Mouse (Mus musculus): Measurements from ENCODE around the gene 5730522E02Rik. TPM values are rescaled to one million over a fixed set of nuclear protein-coding genes. Genes with fewer than 3 reads are reported as not detected.
A peak's percentile ranks its signal among the peaks of the same experiment; 100 is the strongest.

Gene 5730522E02Rik
- polyA plus RNA-seq, 1 experiment from 2014 or later = 2.9 TPM

GRCm38 (mm10) chr11:25752418-25752817, 458.1 kb downstream of the 5730522E02Rik start:
- Histone ChIP-seq H3K4me3 (ENCODE audit: low read depth, low read length) (no peak overlapping the region), H3K27me3 (ENCODE audit: insufficient read depth, low read length) (no peaks in the 10 kb centered on the region), H3K27ac (ENCODE audit: low read depth) (no peak overlapping the region), H3K9me3 (ENCODE audit: low read depth, low read length) (no peaks in the 10 kb centered on the region), H3K36me3 (ENCODE audit: insufficient read depth) (no peaks in the 10 kb centered on the region), H3K4me2 (no peak overlapping the region), H3K4me1 (ENCODE audit: insufficient read depth) (no peaks in the 10 kb centered on the region), H3K9ac (no peak overlapping the region)
- no peak for ATAC-seq (ENCODE audit: insufficient read depth)
- WGBS = 85% methylated on average over 3 of the region's 3 CpGs
- TF ChIP-seq CTCF (IDR thresholded peaks at IDR 0.05; ENCODE audit: low read depth) = no peak
- DNase-seq = no peak

GRCm38 (mm10) chr11:25747098-25747862, 463.3 kb downstream of the 5730522E02Rik start:
- 35% methylated on average over 6 of the region's 6 CpGs for whole genome bisulfite sequencing
- Histone ChIP-seq H3K4me2 (no peak overlapping the region), H3K9me3 (ENCODE audit: low read depth, low read length) (no peaks in the 10 kb centered on the region), H3K4me3 (ENCODE audit: low read depth, low read length) (no peak overlapping the region), H3K27ac (ENCODE audit: low read depth) (no peak overlapping the region), H3K27me3 (ENCODE audit: insufficient read depth, low read length) (no peaks in the 10 kb centered on the region), H3K4me1 (ENCODE audit: insufficient read depth) (no peaks in the 10 kb centered on the region), H3K36me3 (ENCODE audit: insufficient read depth) (no peaks in the 10 kb centered on the region), H3K9ac (no peak overlapping the region)
- DNase-seq (peak; percentile 14), ATAC-seq (ENCODE audit: insufficient read depth) (peak; percentile 35; the same call in 1 of the 2 replicates)
- no peak for TF ChIP-seq CTCF (IDR thresholded peaks at IDR 0.05; ENCODE audit: low read depth)

GRCm38 (mm10) chr11:25743664-25744063, 466.9 kb downstream of the 5730522E02Rik start:
- ATAC-seq (ENCODE audit: insufficient read depth) = no peak
- 92% methylated on average over 3 of the region's 3 CpGs for WGBS

GRCm38 (mm10) chr11:25737255-25737654, 473.3 kb downstream of the 5730522E02Rik start:
- WGBS = 80% methylated on average over 5 of the region's 5 CpGs
- H3K27ac ChIP-seq (ENCODE audit: low read depth) = no peak overlapping the region
- H3K27me3 ChIP-seq (ENCODE audit: insufficient read depth, low read length) = no peaks in the 10 kb centered on the region
- no peak for TF ChIP-seq CTCF (IDR thresholded peaks at IDR 0.05; ENCODE audit: low read depth)
- H3K9ac ChIP-seq = no peak overlapping the region
- ATAC-seq (ENCODE audit: insufficient read depth) (no peak), DNase-seq (no peak)
- no peak overlapping the region for H3K4me2 ChIP-seq
- H3K4me3 ChIP-seq (ENCODE audit: low read depth, low read length) = no peak overlapping the region
- H3K9me3 ChIP-seq (ENCODE audit: low read depth, low read length) = no peaks in the 10 kb centered on the region
- H3K4me1 ChIP-seq (ENCODE audit: insufficient read depth) = no peaks in the 10 kb centered on the region
- no peaks in the 10 kb centered on the region for H3K36me3 ChIP-seq (ENCODE audit: insufficient read depth)

More at GRCm38 (mm10) chr11:25743664-25744063, 466.9 kb downstream of the 5730522E02Rik start:
- TF ChIP-seq CTCF (IDR thresholded peaks at IDR 0.05; ENCODE audit: low read depth) = peak; percentile 20; the same call in 1 of the 2 replicates
- H3K4me2 ChIP-seq = no peak overlapping the region
- no peaks in the 10 kb centered on the region for H3K36me3 ChIP-seq (ENCODE audit: insufficient read depth)
- no peaks in the 10 kb centered on the region for H3K4me1 ChIP-seq (ENCODE audit: insufficient read depth)
- no peak overlapping the region for H3K27ac ChIP-seq (ENCODE audit: low read depth)
- no peak overlapping the region for H3K4me3 ChIP-seq (ENCODE audit: low read depth, low read length)
- H3K9me3 ChIP-seq (ENCODE audit: low read depth, low read length) = no peaks in the 10 kb centered on the region
- no peak overlapping the region for H3K9ac ChIP-seq
- peak; percentile 3 for DNase-seq
- no peaks in the 10 kb centered on the region for H3K27me3 ChIP-seq (ENCODE audit: insufficient read depth, low read length)

GRCm38 (mm10) chr11:25729476-25729875, 481.1 kb downstream of the 5730522E02Rik start:
- TF ChIP-seq CTCF (IDR thresholded peaks at IDR 0.05; ENCODE audit: low read depth) = no peak
- H3K9me3 ChIP-seq (ENCODE audit: low read depth, low read length) = no peaks in the 10 kb centered on the region
- H3K4me1 ChIP-seq (ENCODE audit: insufficient read depth) = no peaks in the 10 kb centered on the region
- no peaks in the 10 kb centered on the region for H3K36me3 ChIP-seq (ENCODE audit: insufficient read depth)
- no peaks in the 10 kb centered on the region for H3K27me3 ChIP-seq (ENCODE audit: insufficient read depth, low read length)
- H3K9ac ChIP-seq = no peak overlapping the region
- H3K4me2 ChIP-seq = no peak overlapping the region
- DNase-seq = no peak
- no peak for ATAC-seq (ENCODE audit: insufficient read depth)
- H3K27ac ChIP-seq (ENCODE audit: low read depth) = no peak overlapping the region
- 36% methylated on average over 1 of the region's 1 CpGs for WGBS
- no peak overlapping the region for H3K4me3 ChIP-seq (ENCODE audit: low read depth, low read length)

GRCm38 (mm10) chr11:25715447-25716321, 494.9 kb downstream of the 5730522E02Rik start:
- H3K27ac ChIP-seq (ENCODE audit: low read depth) = no peak overlapping the region
- no peak overlapping the region for H3K4me3 ChIP-seq (ENCODE audit: low read depth, low read length)
- no peaks in the 10 kb centered on the region for H3K27me3 ChIP-seq (ENCODE audit: insufficient read depth, low read length)
- no peak overlapping the region for H3K9ac ChIP-seq
- ATAC-seq (ENCODE audit: insufficient read depth) = no peak
- no peaks in the 10 kb centered on the region for H3K4me1 ChIP-seq (ENCODE audit: insufficient read depth)
- WGBS = 74% methylated on average over 7 of the region's 7 CpGs
- H3K9me3 ChIP-seq (ENCODE audit: low read depth, low read length) = no peaks in the 10 kb centered on the region
- H3K4me2 ChIP-seq = no peak overlapping the region
- DNase-seq = no peak
- no peak for TF ChIP-seq CTCF (IDR thresholded peaks at IDR 0.05; ENCODE audit: low read depth)
- no peaks in the 10 kb centered on the region for H3K36me3 ChIP-seq (ENCODE audit: insufficient read depth)

- no peaks in the 10 kb centered on the region for H3K4me1 ChIP-seq (ENCODE audit: insufficient read depth)
- ATAC-seq (ENCODE audit: insufficient read depth) = no peak
- H3K9me3 ChIP-seq (ENCODE audit: low read depth, low read length) = no peaks in the 10 kb centered on the region
- no peaks in the 10 kb centered on the region for H3K36me3 ChIP-seq (ENCODE audit: insufficient read depth)
- no peak for DNase-seq
- no peak overlapping the region for H3K9ac ChIP-seq
- no peak overlapping the region for H3K4me2 ChIP-seq
- H3K27me3 ChIP-seq (ENCODE audit: insufficient read depth, low read length) = no peaks in the 10 kb centered on the region
- WGBS = 41% methylated on average over 2 of the region's 2 CpGs
- TF ChIP-seq CTCF (IDR thresholded peaks at IDR 0.05; ENCODE audit: low read depth) = no peak
- no peak overlapping the region for H3K27ac ChIP-seq (ENCODE audit: low read depth)
- H3K4me3 ChIP-seq (ENCODE audit: low read depth, low read length) = no peak overlapping the region
Observed at GRCm38 (mm10) chr11:25710559-25710958, 500.0 kb downstream of the 5730522E02Rik start.

Measured in lung, embryonic 14.5 days (tissue).